Mouse (Mus musculus): ENCODE data around the gene Jrkl.
A peak's percentile ranks its signal among the peaks of the same experiment; 100 is the strongest.

The Jrkl gene

DNA sequence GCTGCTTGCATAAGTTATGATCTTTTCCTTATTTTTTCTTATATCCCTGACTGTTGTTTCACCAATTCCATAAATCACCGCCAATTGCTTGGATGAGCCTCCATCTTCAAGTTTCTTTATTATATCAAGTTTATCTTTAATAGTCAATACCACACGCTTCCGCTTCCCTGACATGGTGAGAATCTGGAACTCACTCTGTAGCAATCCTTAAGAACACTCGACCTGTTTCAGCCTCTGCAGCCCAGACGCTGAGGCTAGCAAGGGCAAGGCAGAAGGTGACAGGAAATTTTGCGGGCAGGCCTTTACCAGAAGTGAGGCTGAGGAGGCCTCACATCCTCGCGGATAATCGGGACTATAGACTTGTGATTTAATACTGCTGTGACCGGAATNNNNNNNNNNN lies at the start of gene Jrkl:
Gene Jrkl, minus strand, starts transcription at position 349 of the 400 bp plus-strand sequence.
- DNase-seq (ENCODE audit: low spot score in 2 of 2), result peak in 1 of 2 experiments; percentile 43

DNA sequence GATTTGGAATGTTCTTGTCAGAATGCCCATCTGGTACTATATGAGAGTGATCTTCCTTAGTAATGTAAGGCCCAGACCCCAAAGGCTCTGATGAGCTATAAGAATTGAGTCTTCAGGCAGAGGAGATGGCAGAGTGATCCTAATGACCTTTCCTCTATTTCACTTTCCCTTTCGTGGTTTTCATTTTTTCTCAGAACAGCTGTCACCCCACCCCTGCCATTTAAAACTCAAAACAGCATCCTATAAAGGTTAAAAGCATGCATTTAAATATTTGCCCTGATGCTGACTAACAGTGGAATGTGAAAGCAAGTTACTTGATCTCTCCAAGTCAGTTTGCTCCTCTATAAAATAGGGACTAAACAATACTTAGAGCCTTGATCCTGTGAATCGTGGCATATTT lies 41.9 kb upstream of the Jrkl start:
- DNase-seq (ENCODE audit: low spot score in 2 of 2), result no peak

DNA sequence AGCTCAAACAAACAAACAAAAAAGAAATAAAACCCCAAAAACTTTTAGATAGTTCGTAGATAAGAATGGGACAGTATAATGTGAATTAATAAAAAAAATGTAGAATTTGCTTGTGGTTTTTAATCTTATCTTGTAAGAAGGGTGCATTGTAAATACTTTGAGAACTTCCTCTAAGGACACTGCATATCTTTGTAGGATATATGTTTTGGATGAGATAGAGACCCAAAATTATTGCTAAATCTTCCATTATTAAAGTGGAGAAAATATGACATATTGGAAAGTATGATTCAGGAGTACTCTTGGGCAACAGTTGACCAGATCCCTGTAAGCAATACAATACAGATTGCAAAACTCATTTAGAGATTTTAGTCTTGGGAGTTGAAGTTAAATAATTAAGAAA lies 27.6 kb upstream of the Jrkl start:
- no peak for DNase-seq (ENCODE audit: low spot score in 2 of 2)

DNA sequence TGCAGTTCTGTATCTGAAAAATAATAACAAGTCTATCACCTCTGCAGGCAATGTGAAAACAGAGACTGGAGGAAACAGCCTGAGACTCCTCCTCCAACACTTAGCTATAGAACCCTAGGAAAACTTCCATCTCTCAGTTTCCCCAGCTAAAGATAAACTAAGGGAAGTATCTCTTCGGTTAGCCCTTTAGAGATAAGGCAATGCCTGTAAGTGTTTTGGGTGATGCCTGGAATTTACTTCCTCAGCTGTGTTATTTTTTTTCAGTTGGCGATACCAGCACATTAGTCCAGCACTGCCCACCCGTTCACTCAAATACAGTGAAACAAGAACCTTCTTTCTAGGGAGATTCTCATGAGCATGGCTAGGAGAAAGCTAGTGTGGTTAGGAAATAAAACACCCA lies 15.4 kb upstream of the Jrkl start:
- DNase-seq (ENCODE audit: low spot score in 2 of 2), result no peak

DNA sequence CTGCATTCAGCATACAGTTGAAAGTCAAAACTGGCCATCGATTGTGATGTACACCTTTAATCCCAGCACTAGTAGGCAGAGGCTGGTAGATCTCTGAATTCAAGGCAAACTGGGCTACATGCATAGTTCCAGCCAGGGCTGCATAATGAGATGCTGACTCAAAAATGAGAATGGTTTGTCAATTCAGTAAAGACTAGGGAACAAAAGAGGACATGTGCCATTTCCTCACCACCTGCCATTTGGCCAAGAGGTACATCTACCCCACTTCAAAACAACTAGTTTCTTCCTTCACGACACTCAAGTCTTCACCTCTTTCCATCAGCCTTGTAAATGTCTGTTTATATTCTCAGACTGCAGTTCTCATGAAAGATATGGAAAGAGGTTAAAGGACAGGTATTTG lies 12.5 kb upstream of the Jrkl start:
- DNase-seq (ENCODE audit: low spot score in 2 of 2), result no peak

DNA sequence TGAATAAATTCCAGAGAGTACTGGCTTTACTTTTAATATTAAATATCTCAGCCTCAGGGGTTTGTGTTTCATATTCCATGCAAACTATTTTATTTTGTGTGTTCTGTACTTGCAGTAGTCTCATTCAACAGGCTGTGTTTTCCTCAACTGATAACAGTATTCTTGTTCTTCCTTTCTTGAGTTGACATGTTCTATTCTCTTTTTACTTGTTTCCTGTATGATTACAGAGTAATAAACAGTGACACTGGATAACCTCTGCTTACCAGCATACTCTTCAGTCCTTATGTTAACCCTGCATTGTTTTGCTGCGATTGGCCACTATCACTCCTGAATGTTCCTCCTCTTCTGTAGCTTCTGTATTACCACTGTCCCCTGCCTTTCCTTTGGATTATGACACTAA lies 11.1 kb upstream of the Jrkl start:
- DNase-seq (ENCODE audit: low spot score in 2 of 2), result no peak

DNA sequence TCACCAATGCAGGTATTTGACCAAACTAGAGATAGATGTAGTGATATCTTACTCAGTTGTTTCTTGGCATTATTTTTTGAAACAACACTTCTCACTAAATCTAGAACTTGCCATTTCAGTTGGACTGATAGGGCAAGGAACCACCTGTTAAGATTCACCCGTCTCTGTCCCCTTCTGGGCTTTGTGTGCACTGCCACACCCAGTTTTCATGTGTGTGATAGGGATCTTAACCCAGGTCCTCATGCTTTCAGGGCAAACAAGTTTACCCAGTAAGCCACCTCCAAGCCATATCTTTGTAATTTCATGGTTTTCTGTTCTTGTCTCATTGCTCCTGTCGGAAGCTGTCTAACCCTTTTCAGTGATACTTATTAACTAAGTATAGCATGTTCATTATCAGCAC lies 5.6 kb upstream of the Jrkl start:
- no peak for DNase-seq (ENCODE audit: low spot score in 2 of 2)

DNA sequence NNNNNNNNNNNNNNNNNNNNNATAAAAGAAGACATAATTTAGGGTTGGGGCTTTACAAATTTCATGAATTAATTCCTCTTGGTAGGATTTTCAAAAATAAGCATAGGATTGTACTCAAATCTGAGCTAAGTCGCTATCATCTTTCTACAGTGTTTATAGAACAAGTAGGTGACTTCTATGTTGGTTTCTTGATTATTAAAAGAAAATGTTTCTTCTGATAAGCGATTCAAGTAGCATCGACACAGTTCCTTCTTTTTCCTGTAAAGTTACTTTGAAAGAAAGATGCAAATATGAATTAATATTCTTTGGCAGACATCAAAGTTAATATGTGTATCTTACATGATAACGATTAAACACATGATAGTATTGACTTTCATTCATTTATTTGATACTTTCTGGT lies 2.5 kb upstream of the Jrkl start:
- no peak for DNase-seq (ENCODE audit: low spot score in 2 of 2)

DNA sequence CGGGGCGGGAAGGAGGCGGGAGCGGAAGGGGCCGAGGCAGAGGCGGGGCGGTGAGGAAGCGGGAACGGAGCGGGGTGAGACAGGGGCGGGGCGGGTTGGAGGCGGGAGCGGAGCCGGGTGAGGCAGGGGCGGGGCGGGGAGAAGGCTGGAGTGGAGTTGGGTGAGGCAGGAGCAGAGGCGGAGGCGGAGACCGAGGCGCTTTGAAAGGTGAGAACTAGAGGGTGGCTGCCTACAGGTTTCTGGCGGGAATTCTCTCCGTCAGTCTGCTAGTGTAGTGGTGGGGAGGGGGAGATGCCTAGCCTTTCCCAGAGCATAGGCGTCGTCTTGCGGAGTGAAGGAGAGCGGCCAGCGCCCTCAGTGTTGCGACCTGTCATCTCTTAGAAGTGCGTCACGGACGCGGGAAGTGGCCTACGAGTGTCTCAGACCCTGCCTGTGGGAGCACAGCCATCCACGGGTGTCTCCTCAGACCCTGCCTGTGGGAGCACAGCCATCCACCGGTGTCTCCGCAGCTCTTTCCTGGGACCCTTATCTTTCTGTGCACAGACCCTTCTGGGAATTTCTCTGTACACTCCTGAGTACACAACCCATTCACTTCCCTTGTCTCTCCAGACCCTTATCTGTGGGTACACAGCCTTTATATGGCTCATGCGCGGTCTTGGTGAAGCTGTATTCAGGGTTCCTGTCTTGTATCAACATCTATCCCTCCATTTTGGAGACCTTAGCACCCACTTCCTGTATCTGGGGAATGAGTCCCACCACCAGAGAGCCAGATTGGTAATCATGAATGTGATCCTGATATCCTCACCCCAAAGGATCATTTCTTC lies 1.4 kb upstream of the Jrkl start, which contains the start of gene Ccdc82:
Gene Ccdc82, plus strand, starts transcription at position 141 of the 824 bp plus-strand sequence.
- DNase-seq (ENCODE audit: low spot score in 2 of 2), result peak; percentile 80 to 89

DNA sequence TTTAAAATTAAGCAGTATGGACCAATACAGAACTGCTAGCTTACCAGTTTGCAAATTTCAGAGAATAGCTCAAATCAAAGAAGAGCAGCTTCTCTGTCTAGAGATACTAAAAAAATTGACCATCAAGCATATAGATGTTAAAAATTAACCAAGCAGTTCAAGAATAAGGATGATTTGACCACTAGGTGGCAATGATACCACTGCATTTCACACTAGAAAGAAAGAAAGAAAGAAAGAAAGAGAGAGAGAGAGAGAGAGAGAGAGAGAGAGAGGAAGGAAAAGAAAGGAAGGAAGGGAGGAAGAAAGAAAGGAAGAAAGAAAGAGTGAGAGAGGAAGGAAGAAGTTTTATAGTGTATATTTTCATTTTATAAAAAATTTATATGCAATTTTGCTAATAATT lies 3.3 kb downstream of the Jrkl start:
- no peak for DNase-seq (ENCODE audit: low spot score in 2 of 2)

DNA sequence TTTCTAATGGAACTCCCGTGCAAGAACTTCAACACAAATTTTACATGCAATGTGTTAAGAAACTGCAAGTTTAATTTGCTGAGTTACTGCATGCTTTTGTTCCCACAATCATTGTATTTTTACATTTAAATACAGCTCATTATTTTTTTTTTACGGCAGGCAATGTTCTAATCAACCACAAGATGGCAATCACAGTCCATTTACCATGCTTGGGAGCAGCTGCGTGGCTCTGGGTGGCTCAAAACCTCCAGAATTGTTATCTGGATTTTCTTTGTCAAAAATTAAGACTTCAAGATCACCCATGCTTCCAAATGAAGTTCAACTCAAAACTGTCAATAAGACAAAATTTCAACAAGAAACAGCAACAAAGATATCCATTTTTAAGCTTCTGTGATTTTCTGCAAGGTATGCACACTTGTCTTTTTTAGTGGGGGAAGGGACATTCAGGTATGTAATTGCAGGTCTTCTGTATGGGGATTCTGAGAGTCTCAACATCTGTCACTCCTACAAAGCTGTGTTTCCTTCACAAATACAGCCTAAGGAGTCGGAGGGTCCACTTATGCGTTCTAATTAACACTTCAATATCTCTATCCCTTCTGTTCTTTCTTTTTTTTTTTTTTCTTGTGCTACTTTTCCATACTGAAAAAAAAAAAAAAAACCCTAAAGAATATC lies 13.9 kb downstream of the Jrkl start:
- DNase-seq (ENCODE audit: low spot score in 2 of 2), result no peak

DNA sequence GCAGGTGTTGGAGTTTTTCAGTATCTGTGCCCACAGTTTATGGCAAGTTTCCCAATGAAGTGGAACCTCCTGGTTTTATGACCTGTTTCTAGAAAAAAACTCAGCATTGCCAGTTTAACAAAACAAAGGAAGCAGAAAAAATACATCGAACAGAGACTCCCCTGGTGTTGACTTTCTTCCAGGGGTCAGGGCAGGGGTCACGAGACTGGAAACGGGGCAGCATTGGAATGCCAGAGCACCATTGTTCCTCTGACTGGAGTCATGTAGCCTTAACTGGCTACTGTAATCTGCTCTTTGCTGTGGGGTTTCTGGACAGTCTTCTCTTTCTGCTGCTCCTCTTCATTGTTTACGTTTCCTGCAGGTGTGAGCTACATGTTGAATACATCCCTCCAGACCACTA lies 15.1 kb downstream of the Jrkl start:
- no peak for DNase-seq (ENCODE audit: low spot score in 2 of 2)

DNA sequence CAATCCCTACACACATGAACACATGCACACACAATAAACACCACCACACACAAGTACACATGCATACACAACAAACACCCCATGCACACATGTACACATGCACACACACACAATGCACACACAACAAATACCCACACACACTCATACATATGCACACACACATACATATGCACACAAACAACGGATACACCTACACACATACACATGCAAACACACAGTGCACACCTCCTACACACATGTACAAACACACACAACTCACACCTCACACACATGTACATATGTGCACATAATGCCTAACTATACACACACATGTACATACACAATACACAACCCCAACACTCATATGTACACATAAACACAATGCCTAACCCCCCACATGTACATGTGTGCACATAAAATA lies 19.8 kb downstream of the Jrkl start:
- DNase-seq (ENCODE audit: low spot score in 2 of 2), result no peak

DNA sequence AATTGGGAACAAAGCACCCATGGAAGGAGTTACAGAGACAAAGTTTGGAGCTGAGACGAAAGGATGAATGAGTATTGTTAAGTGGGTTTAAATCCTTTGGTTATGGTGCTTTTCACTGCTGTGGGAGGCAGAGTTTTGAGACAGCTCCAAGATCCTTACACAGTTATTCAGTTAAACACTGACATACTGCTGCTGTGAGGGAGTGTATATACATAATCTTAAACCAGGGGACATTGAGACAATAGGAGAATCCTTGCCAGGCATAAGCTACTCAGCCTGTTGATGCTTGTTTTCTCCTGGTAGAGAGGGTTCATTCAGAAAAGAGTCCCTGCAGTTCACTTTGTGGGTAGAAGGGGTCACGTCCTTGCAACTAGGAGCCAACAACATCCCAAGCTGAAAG lies 39.3 kb downstream of the Jrkl start:
- no peak for DNase-seq (ENCODE audit: low spot score in 2 of 2)

DNA sequence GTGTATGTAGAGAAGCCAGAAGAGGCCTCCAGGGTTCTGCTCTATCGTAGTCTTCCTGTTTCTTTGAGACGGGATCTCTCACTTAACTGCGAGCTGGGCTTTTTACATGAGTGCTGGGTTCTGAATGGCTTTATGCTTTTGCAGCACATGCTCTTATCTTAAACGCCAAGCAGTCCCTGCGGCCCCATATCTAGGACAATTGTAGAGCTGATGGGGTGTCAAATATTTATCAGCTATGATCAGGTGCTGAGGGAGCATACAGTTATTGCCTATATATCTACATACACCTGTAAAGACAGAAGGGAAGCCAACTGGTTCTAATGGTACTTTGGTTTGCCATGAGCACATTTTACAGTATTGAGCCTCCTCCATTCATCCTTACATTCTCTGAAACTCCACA lies 41.9 kb downstream of the Jrkl start:
- no peak for DNase-seq (ENCODE audit: low spot score in 2 of 2)

DNA sequence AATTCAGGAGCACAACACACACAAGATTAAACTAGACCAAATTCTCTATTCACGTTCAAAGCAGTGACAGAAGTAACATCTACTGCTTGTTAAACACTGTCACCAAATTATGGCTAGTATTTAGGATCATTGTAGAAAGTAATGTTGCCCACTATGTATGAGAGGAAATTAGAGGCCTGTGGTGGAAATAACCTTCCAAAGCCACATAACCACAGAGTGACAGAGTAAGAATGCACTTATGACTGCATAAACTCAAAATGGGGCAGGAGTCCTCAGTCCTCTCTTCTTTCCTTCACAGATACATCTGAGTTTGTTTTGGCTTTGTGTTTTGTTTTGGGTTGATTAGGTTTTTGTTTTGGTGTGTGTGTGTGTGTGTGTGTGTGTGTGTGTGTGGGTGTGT lies 42.5 kb downstream of the Jrkl start:
- DNase-seq (ENCODE audit: low spot score in 2 of 2), result no peak

DNA sequence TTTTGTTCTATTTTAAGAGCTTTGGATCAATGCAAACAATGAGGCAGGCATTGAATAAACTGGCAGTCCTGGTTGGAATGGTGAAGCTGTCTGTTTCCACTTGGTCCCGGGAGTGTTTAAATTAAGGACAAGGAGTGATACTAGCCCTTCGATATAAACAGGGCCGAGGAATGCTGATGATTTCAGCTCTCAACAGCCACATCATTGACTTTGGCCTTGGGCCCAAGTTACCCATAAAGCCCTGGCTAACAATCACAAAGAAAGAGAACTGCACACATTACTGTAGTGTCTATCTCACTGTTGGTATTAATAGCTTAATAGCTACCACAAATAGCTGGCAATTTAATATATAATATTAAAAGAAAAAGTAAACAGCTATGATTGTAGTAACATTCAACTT lies 45.5 kb downstream of the Jrkl start:
- DNase-seq (ENCODE audit: low spot score in 2 of 2), result no peak

DNA sequence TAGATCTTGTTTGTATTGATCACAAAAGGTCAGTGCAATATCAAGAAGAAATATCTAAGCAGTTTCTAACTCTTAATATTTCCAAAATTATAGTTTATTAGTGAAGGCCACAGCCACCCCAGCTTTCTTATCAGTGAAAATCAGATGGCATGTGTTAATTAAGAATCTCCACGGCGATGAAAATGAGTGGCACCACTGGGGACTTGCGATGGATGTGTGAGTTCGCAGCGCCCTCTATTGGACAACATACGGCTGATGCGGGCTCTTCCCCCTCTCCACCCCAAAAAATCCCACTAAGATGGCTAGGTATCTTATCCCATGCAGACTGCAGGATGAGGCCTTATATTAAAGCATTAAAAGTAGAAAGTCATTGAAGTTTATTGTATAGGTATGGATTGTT lies 49.9 kb downstream of the Jrkl start:
- DNase-seq (ENCODE audit: low spot score in 2 of 2), result no peak

DNA sequence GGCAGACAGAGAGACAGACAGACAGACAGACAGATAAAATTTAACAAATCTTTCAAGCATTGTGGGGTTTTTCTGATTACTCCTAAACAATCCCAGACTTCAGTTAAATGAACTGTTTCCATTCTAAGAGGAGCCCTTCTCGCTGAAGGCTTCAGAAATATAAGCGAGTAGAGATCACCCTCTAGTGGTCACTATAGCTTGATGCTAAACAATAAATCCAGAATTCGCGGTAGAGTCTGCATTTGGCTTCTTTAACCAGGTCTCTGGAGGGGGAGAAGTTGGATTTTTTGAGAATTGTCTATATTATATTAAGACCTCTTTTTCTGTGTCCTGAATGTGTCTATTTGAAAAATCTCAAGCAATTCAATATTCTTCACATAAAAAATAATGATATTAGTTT lies 50.4 kb downstream of the Jrkl start:
- no peak for DNase-seq (ENCODE audit: low spot score in 2 of 2)

DNA sequence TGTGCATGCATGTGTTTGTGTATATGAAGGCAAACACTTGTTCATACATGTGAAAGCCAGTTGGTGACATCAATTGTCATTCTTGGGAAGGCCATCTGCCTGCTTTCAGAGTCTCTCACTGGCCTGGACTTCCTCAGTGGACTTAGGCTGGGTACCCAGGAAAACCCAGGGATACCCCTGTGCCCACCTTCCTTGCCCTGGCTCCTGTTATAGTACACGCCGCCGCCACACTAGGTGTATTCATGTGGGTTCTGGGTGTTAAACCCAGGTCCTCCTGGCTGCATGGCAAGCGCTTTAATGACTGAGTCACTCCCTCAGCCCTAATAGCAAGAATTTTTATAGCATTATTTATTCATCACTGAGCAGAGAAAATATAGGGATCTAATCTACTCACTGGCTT lies 51.0 kb downstream of the Jrkl start:
- DNase-seq (ENCODE audit: low spot score in 2 of 2), result no peak

All from urinary bladder, adult 18-20 months (tissue).